Mouse (Mus musculus): ENCODE measurements at regions not wholly inside any gene's neighbourhood (a gene's known extent, or its start where the extent isn't known, plus 50 kb on each side); places are given as distances from the start of the nearest gene placed in this dataset.

DNA sequence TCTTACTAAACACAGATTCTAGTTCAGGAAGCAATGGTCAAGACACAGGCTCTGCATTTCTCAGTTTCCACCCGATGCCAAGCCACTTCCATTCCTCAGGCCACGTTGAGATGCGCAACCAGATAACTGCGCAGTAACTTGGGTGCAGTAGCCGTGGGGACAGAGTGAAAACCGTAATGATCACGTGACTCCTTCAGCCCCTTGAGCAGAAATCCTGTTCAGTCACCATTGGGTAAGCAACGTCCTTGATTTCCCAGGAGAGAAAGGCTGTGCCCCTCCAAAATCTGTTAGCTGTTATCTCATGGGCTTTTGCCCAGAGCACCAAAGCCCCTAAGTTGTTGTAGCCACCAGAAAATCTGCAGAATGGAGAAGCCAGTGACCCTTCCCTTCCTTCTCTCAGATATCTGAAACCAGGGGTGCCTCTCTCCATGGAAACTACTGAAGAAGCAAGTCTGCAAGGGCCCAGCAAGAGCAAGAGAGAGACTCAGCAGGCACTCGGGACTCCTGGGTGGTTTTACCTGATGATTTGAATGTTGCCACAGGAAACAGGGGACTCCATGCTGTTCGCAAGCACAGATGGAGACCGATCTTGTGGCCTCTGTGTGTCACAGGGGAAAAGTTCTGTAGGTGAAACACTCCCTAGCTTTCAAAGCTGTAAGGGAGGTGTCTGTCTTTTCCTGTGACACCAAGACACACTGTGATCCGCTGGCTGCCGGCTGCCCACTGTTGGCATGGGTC lies 126.7 kb downstream of the Lmo4 start:
- DNase-seq (ENCODE audit: low read depth, low spot score) = no peak

DNA sequence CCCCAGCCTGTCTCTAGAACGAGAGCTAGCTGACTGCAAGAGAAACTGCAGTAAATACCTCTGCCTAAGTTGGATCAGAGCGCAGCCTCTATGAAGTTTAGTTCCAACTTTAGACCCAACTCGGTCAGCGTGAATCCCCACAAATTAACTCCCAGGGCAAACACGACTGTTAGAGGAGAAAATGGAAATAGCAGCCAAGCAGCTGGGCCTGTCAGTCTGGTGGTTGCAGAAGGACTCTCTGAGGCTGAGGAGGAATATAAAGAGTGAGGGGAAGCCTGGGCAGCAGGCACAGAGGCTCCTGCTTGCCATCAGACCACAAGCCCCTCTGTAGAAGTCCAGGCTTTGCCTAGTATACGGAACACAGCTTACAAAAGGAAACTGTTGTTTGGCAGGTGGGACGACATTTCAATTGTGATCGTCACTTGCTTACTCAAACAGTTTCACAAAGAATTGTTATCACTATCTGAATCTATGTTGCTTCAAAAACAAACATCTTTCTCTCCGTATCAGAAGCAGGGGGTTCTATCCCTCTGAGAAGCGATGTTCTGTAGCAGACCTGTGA lies 135.0 kb downstream of the Lmo4 start:
- DNase-seq (ENCODE audit: low read depth, low spot score) = no peak

DNA sequence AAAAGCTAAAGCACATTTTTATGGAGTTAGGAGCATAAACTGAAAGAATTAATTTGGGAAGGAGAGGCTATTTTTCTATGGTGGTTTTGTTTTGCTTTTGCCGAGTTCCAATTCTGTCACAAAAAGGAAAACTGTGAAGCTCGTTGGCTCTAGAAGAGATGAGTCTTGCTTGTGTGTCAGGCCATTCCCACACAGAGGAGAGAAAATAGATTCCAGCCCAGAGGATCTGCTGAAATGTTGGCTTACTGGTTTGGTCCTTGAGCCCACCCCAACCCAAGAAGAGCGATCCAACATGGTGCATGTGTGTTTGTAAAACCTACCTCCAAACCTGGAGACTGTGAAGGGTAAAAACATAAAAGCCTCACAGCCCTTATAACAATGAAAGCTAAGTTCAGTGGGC lies 138.0 kb downstream of the Lmo4 start:
- DNase-seq (ENCODE audit: low read depth, low spot score) = no peak

DNA sequence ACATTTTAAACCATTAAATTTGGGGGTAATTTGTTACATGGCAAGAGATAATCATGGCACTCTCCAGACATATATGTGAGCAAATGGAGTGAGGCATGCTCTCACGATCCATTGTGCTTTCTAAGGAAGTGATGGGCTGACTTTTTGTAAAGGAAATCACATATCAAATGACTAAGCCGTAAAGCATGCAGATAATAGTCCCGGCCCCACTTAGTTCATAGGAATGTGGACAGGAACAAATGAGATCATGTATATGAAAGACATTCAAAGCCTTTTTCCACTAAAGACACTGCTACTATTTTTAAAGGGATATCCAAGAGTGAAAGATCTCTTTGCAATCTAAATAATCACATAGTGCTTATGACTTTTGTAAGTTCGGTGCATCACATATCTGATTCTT lies 146.9 kb downstream of the Lmo4 start:
- DNase-seq (ENCODE audit: low read depth, low spot score) = no peak

DNA sequence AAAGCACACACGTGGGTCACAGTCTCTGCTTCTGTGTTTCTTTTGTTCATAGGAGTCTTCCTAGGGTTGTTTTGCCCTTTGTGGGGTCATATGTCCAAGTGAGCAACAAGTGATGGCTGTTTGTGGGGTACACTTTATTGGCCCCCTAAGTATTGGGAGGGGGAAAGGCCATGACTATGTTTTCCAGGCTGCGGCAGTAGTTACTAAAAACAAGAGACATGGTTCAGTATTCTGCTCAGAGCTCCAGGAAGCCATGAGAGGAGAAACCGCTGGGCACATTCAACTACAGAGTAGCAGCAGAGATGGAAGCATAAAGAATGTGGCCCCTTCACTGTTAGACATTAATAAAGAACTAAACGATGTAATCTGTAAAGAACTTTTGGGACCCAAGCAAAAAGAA lies 154.7 kb downstream of the Lmo4 start:
- DNase-seq (ENCODE audit: low read depth, low spot score) = no peak

DNA sequence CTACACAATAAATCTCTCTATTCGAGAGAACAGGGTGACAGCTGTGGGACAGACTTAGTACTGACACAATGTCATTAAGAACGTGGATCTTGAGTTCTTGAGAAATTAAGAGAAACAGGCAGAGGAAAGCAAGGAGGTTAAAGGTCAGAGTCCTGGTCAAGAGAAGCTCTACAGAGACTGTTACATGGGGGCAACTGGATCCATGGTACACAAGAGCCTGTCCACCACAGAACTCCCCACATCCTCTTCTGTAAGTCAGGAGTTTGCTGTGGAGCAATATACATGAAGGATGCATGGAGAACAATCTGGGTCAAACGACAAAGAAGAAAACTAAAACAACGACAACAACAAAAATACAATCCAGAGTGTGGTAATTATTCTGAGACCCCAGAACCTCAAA lies 155.8 kb downstream of the Lmo4 start:
- no peak for DNase-seq (ENCODE audit: low read depth, low spot score)

DNA sequence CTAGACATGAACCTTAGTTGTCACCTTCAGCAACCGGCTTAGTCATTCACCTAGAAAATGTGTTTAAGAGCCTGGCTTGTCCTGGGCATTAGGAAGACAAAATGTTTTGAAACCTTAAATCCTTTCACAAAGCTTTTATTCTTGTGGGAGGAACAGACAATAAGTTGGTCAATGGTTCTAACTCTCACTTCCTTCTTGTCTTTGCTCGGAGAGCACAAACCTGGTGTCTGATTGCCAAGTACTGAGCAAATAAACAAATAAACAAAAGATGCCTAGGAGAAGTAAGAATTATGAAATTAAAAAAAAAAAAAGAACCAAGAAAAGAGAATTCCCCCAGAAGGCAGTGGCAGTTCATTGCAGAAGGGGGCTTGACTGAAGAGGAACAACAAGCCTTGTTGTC lies 160.7 kb downstream of the Lmo4 start:
- no peak for DNase-seq (ENCODE audit: low read depth, low spot score)

DNA sequence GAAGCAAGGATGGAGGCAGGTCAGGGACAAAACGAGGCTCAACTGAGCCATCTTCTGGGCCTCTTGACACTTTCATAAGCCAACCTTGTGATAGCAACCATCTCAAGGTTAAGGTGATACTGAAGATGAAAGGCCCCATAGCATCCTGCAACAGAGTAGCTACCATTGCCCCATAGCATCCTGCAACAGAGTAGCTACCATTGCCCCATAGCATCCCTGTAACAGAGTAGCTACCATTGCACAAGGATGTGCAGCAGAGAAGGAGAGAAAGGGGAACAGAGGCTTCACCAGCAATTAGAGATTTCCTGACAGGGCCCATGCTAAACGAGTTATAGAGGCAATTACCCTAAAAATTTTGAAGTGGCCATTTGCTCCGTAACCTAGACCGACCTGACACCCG lies 163.2 kb downstream of the Lmo4 start:
- DNase-seq (ENCODE audit: low read depth, low spot score) = no peak

DNA sequence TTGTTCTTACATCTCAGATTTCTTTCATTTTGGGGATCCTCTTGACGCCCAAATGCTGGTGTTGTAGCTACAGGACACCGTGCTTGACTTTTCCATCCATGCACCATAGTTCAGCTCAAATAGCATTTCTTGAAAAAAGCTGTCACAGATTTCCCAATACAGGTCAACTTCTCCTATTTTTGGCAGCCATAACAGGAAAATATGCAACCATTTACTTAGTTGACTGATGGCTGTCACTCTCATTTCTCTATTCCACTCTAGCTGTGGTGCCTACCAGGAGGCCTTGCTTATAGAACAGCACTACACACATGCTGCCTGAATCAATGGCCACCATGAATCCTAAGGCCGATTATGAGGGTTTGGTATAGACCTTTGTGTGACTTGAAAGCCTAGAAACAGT lies 165.5 kb downstream of the Lmo4 start:
- no peak for DNase-seq (ENCODE audit: low read depth, low spot score)

DNA sequence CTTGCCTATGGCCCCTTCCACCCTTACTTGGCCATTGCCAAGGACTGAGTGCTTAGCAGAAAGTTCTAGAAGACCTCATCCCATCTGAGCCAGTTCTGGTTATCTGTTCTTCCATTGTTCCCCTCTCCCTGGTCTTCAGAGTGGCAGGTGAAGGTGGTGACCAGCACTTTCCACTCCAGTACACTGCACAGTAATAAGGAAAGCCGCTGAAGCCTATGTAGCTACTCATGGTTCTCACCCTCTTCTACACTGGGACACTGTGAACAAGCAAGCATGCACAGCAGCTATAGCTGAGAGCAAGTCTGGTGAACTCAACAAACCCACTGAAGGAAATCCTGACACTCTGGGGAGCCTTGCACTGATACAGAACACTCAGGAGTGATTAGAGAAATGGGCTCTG lies 175.4 kb downstream of the Lmo4 start:
- DNase-seq (ENCODE audit: low read depth, low spot score) = no peak

DNA sequence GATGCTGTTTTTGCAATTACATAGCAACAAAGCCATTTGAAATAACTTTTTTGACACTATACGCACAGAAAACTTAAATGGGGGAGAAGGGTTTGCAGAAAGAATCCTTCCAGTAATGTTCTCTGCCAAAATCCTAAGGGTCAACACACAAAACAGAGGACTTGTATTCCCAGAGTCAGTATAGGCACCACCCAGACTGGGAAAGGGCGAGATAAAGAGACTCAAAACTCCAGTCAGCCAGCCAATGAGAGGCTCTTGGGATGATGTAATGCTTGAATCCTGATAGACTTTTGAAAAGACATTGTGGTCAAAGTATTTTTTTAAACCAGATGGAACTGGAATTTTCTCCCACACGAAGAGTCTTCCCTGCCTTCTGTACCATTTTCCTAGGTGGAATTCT lies 175.9 kb downstream of the Lmo4 start:
- no peak for DNase-seq (ENCODE audit: low read depth, low spot score)

DNA sequence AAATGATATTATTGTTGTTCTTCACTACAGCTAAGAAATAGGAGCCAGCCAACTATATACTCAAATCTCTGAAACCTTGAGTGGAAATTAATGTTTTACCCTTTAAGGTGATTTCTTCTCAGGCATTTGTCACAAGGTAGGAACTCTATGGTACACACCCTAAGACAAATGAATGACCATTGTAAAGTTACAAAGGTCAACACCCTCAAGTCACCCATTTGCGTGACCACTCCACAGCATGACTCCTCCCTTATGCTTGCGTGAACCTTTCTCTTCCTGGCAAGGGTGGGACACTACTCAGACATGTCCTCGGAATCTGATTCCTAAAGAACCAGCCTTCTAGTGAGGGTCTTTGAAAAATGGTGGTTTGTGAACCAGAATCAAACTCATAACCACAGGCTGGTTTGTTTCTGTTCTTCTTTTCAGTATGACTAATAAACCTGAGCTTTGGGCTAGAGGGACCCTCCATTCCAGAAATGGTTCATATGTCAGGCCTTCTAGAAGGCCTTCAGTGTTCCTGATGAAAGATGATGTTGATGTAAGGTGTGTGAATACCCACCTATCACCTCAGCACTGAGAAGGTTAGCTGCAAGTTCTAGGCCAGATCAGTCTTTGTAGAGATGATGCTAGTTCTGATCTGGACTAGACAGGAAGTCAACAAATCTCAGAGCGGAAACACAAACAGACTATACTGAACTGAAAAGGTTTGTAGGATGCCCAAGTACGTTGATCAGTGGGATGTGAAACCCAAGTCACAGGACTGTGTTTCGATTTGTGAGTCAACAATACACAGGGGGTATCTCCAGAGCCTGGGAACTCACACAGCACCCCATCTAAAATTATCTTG lies 177.7 kb downstream of the Lmo4 start:
- no peak for DNase-seq (ENCODE audit: low read depth, low spot score)

DNA sequence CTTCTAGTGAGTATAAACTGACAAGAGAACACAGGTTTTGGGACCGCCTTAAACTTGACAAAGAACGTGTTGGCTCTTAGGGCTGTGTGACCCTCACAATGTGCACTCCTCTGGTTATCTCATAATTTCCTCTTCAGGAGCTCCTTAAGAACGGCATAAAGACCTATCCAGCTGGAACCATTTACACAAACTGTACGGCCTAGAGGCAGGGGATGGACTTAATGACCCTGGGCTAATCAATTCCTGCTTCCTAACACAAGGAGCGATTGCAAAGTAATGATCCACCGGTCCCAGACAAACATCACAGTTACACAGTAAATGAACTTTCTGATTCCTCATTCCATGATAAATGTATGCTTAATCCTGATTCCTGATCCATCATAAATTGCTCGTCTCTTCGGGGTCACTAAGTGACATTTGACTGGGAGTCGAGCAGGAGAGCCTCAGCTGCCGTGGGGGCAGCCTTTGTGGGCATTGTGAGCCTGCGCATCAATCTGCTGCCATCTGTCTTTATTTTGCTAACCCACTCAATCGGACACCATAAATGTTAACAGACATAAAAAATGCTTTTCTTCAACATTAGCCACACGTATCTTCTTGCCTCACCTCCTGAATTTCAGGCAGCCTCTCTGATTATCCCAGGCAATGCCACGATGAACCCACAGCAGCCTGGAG lies 179.4 kb downstream of the Lmo4 start:
- no peak for DNase-seq (ENCODE audit: low read depth, low spot score)

DNA sequence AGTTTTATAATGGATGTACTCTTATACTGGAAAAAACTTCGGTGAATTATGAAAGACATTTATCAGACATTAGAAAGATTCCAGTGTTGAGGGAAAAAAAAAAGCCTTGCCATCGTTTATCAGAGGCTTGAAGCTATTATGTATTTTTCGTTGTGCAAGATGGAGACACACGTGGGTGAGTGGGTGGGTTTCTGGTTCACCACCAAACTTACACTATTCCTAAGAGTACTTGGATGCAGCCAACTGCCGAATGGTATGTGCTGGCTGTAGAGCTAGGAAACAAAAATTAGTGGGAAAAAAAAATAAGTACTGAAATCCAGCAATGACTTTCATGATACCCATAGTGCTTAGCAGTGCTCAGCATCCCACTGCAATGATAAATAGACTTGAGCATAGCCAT lies 180.8 kb downstream of the Lmo4 start:
- DNase-seq (ENCODE audit: low read depth, low spot score) = no peak

DNA sequence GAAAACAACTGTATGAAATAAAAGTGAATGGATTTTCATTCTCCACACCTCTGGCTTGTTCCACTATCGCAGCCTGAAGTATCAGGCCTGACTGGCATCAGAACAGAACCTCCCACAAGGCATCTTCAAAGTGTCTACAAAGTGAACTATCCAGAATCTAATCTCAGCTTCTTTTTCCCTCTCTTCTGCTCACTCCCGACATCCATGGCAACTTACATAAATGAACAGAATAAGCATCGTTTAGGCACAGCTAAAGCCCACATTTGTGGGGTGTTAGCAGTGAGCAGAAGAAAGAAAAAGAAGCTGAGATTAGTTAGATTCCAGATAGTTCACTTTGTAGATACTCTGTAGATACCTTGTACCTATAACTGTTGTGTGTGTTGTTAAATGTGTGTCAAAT lies 182.0 kb downstream of the Lmo4 start:
- DNase-seq (ENCODE audit: low read depth, low spot score) = no peak

DNA sequence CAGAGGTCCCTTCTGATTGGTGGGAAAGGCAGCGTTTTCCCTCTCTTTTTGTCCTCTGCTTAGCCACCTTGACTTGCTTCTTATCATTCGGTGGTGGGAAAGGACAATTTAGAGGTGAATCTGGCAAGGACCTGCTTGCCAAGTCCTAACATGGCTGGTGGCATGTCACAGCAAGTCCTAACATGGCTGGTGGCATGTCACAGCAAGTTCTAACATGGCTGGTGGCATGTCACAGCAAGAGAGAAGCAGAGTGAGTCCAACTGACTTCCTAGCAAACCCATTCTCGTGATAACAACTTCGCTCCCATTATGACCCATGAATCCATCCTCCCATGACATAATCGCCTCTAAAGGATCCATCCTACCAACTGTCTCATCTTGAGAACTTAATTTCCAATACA lies 183.1 kb downstream of the Lmo4 start:
- no peak for DNase-seq (ENCODE audit: low read depth, low spot score)

DNA sequence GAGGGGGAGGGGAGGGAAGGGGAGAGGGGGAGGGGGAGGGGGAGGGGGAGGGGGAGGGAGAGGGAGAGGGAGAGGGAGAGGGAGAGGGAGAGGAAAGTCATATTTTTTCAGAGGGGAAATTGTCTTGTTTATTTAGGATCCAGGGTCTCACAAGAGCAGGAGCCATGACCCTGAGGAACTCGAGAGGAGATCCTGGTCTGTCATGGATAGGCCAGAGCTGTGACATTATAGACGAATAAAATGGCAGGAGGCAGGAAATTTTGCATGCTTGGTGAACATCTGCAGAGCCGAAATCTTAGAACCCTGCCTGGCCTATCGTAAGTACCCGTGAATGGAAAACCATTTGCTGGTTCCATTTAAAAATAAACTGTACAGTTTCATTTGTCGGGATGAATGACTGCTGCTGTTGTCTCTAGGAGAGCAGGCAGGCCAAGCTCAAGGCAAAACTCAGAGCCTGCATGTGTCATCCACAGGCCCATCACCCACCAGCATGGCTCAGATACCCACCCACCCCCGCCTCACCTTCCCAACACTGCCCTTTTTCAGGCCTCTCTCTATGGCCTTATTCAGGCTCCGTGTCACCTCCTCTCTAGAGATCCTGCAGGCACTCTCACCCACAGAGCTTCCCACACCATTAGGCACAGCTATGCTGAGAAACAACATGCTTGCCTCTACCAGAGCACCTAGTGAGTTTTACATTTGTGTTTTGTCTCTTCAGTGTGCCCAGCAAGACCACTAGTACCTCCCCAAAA lies 184.7 kb downstream of the Lmo4 start:
- no peak for DNase-seq (ENCODE audit: low read depth, low spot score)

DNA sequence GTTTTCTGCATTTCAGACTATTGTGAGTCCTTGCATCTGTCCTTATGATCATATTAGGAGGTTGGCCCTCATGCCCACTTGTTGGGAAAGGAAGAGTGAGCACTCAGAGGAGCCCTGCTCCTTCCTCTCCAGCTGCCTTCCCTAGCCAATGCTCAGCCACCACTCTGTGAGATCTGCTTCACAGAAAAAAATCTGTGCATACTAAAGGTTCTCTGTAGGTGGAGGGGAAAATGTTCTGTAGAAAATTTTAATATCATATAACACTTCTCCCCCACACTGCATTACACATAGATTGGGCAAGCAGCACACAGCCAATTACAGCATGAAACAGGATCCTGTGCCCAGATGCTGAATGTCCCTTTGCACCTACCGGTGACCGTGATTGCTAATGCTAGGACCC lies 185.7 kb downstream of the Lmo4 start:
- no peak for DNase-seq (ENCODE audit: low read depth, low spot score)

DNA sequence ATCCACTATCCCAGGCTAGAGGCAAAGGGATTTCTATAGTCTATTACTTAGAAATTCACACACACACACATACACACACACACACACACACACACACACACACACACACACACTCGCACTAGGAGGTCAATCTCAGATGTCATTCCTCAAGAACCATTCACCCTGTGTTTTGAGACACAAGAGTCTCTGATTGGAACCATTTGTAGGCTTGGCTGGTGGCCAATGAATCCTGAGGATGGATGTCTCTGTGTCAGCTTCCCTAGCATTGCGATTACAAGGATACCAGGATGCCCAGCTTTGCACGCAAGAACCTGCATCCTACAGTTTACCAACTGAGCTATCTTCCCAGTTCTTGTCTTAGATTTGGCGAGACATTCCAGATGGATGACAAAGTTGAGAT lies 186.5 kb downstream of the Lmo4 start:
- DNase-seq (ENCODE audit: low read depth, low spot score) = no peak

DNA sequence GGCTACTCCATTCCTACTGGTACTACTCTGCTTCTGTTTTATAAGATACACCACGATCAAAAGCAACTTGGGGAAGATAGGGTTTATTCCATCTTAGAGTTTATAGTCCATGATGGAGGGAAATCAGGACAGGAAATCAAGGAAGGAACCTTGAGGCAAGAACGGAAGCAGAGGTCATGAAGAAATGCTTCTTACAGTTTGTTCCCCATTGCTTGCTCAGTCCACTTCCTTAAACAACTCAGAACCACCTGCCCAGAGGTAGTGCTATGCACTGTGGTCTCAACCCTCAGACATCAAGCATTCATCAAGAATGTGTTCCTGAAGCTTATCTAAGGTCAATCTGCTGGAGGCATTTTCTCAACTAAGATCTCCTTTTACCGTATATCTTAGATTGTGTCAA lies 189.8 kb downstream of the Lmo4 start:
- DNase-seq (ENCODE audit: low read depth, low spot score) = no peak

DNA sequence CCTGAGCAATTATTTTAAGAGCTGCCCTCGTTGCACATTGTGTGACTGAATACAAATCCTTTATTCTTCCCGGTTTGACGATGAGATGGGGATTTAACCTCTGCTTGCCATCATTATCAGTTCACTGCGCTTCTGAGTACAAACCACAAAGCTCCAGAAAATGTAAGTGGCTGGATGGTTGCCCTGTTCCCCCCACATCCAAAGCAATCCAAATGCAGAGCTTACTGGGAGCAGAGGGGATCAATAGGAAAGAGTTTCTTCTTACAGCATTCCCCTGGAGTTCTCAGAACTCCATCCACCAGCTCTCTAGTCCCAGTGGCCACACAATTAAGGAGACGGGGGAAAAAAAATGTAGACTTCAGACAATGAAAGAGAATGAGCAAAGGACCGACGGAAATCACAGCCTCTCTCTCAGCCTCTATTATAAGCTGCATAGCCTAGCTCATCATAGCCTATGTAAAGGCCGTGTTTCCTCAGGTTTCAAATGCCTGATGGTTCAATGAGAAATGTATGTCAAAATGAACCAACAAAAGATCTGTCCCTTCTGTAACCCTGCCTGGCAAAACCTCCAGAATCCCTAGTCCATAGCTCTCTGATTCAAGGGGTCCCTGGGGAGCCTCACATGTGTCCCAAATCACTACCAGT lies 191.4 kb downstream of the Lmo4 start:
- no peak for DNase-seq (ENCODE audit: low read depth, low spot score)

All from brain, embryonic 18.5 days (tissue).